Mouse (Mus musculus) hindbrain, embryonic 15.5 days (tissue): ENCODE data around the gene Agtpbp1. TPM values are rescaled to one million over a fixed set of nuclear protein-coding genes. Genes with fewer than 3 reads are reported as not detected.

Experiments
- ATAC-seq: fragments of 200-750 bp; cut with Nextera tagmentation; 2 replicates; pipeline ENCODE4 v1.8.0; 2017; ENCODE audit warnings: low read depth, moderate number of reproducible peaks, moderate TSS enrichment; ENCODE audit not compliant: low FRiP score
- H3K27ac ChIP-seq: fragments of 300-500 bp; sonication (generic); replicated peaks from 2 replicates; pipeline ENCODE4 v1.5.1; 2015; ENCODE audit warnings: mild to moderate bottlenecking, inconsistent platforms
- H3K27me3 ChIP-seq: fragments of 300-500 bp; sonication (generic); 2 replicates; pipeline ENCODE4 v1.6.1; 2015; ENCODE audit warnings: control low read depth, inconsistent platforms
- H3K36me3 ChIP-seq: fragments of 300-500 bp; sonication (generic); 2 replicates; pipeline ENCODE4 v1.6.1; 2015; ENCODE audit warnings: control low read depth, inconsistent platforms
- H3K4me1 ChIP-seq: fragments of 300-500 bp; sonication (generic); replicated peaks from 2 replicates; pipeline ENCODE4 v1.6.1; 2015; ENCODE audit warnings: control low read depth, inconsistent platforms
- H3K4me2 ChIP-seq: fragments of 300-500 bp; sonication (generic); 2 replicates; pipeline ENCODE4 v1.6.1; 2015; ENCODE audit warnings: moderate library complexity, mild to moderate bottlenecking, inconsistent platforms
- H3K4me3 ChIP-seq: fragments of 300-500 bp; sonication (generic); 2 replicates; pipeline ENCODE4 v1.5.1; 2015; ENCODE audit warnings: mild to moderate bottlenecking, inconsistent platforms
- H3K9ac ChIP-seq: fragments of 300-500 bp; sonication (generic); 2 replicates; pipeline ENCODE4 v1.6.1; 2015; ENCODE audit warnings: inconsistent platforms
- H3K9me3 ChIP-seq: fragments of 300-500 bp; sonication (generic); 2 replicates; pipeline ENCODE4 v1.6.1; 2016; ENCODE audit warnings: control low read depth, inconsistent platforms
- WGBS: fragments of 180-500 bp; shearing (Covaris S2); methylation state at CpG from one replicate; pipeline ENCODE4 v1.1.7; 2015; 5-methylcytosine and 5-hydroxymethylcytosine counted together
- polyA plus RNA-seq: library from polyadenylated mRNA; unstranded; fragments of >200 nt; fragmentation: Nextera tagmentation; extraction: Ambion mirVana; gene quantifications from 2 replicates; pipeline ENCODE4 v1.2.1, GENCODE M21; 2015

The Agtpbp1 gene
- polyA plus RNA-seq, 1 experiment from 2014 or later, result 65.9 TPM

GRCm38 (mm10) chr13:59521271-59522064 lies 63.6 kb downstream of the Agtpbp1 start:
- no peaks in the 10 kb centered on the region for H3K27me3 ChIP-seq
- no peaks in the 10 kb centered on the region for H3K4me1 ChIP-seq
- no peak overlapping the region for H3K9ac ChIP-seq
- H3K4me3 ChIP-seq, result no peak overlapping the region
- WGBS, result 79% methylated on average over 11 of the region's 11 CpGs
- no peak overlapping the region for H3K27ac ChIP-seq
- no peak for ATAC-seq
- H3K9me3 ChIP-seq, result no peaks in the 10 kb centered on the region
- H3K36me3 ChIP-seq, result peaks cover 17% of the 10 kb centered on the region
- H3K4me2 ChIP-seq, result no peak overlapping the region

DNA sequence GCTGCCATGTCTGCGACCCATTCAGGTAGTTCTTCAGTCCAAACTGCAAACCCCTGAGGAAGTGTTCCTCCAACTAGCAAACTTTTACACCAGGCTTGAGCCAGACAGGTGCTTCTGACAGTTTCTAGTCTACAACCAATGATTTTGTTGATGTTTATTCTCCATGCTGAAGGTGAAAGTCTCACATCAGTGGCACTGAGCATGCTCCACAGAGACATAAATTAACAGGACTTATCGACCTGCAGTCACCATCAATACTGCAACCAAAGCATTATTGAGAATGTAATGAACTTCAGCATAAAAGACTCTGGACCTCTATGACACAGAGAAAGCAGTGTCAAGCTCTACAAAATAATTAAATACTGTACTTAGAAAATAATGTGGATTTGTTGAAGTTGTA lies 64.2 kb downstream of the Agtpbp1 start:
- Histone ChIP-seq H3K9ac (no peak overlapping the region), H3K27ac (no peak overlapping the region), H3K36me3 (peaks cover 17% of the 10 kb centered on the region), H3K4me1 (no peaks in the 10 kb centered on the region), H3K27me3 (no peaks in the 10 kb centered on the region), H3K9me3 (no peaks in the 10 kb centered on the region), H3K4me2 (no peak overlapping the region), H3K4me3 (no peak overlapping the region)
- ATAC-seq, result no peak
- 87% methylated on average over 2 of the region's 2 CpGs for whole genome bisulfite sequencing

DNA sequence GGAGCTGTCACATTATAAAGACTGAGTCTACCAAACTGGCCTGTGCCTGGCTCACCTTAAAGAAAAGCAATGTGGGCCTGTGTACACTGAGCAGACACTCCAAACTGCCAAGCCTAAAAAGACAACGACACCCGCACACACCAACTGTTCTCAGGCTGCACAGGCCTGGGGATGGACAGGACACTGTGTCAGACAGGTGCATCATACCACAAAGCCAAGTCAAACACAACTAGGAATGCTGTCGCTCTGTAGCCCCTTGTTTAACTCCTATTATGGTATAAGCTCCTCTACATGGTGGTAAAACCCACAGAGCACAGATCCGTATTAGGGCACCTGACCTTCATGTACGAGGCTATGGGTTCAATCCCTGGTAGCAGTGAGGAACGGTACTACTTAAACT lies 65.5 kb downstream of the Agtpbp1 start:
- Histone ChIP-seq H3K4me3 (no peak overlapping the region), H3K36me3 (peaks cover 15% of the 10 kb centered on the region), H3K27ac (no peak overlapping the region), H3K27me3 (no peaks in the 10 kb centered on the region), H3K4me2 (no peak overlapping the region), H3K4me1 (no peaks in the 10 kb centered on the region), H3K9ac (no peak overlapping the region), H3K9me3 (no peaks in the 10 kb centered on the region)
- no peak for ATAC-seq
- 95% methylated on average over 6 of the region's 6 CpGs for WGBS

DNA sequence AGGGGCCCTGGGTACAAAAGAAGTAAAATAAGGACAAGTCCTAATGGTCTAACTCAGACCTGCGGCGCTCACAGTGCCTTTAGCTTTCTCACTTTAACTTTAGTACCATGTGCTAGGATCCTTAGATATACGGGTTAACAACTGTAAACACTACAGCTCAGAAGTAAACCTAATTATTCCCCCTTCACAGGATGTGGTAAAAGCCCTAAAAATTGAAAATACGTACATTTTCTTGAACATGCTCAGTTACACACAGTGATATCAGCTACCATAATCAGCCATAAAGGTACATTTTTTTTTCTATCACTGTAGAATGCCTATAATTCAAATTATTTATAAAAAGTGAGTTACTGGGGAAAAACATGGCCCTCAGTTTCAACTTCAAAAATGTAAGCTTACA lies 67.0 kb downstream of the Agtpbp1 start:
- H3K4me2 ChIP-seq, result no peak overlapping the region
- no peak overlapping the region for H3K4me3 ChIP-seq
- H3K9me3 ChIP-seq, result no peaks in the 10 kb centered on the region
- no peaks in the 10 kb centered on the region for H3K27me3 ChIP-seq
- ATAC-seq, result no peak
- H3K27ac ChIP-seq, result no peak overlapping the region
- H3K9ac ChIP-seq, result no peak overlapping the region
- H3K4me1 ChIP-seq, result no peaks in the 10 kb centered on the region
- peaks cover 17% of the 10 kb centered on the region for H3K36me3 ChIP-seq
- 55% methylated on average over 4 of the region's 4 CpGs for WGBS

DNA sequence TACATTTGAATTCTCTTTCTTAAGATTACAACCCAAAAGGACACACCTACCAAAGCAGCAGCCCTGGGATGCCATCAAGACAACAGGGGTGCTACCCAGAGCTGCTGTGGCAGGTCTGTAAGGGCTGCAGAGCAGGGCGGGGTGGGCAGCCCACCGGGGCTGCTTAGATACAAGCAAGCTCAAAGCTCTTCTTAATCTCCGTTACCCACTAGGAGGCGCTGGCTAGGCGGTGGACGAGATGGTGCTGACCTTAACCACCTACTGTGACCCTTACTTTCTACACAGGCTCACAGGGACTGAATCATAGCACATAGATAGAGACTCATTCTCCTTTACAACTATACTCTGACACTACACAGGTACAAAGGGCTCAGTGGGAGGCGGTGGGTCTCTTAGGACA lies 70.0 kb downstream of the Agtpbp1 start:
- Histone ChIP-seq H3K36me3 (peaks cover 20% of the 10 kb centered on the region), H3K27me3 (no peaks in the 10 kb centered on the region), H3K9ac (no peak overlapping the region), H3K9me3 (no peaks in the 10 kb centered on the region), H3K27ac (no peak overlapping the region), H3K4me1 (no peaks in the 10 kb centered on the region), H3K4me3 (no peak overlapping the region), H3K4me2 (no peak overlapping the region)
- ATAC-seq, result no peak
- 25% methylated on average over 7 of the region's 7 CpGs for WGBS

DNA sequence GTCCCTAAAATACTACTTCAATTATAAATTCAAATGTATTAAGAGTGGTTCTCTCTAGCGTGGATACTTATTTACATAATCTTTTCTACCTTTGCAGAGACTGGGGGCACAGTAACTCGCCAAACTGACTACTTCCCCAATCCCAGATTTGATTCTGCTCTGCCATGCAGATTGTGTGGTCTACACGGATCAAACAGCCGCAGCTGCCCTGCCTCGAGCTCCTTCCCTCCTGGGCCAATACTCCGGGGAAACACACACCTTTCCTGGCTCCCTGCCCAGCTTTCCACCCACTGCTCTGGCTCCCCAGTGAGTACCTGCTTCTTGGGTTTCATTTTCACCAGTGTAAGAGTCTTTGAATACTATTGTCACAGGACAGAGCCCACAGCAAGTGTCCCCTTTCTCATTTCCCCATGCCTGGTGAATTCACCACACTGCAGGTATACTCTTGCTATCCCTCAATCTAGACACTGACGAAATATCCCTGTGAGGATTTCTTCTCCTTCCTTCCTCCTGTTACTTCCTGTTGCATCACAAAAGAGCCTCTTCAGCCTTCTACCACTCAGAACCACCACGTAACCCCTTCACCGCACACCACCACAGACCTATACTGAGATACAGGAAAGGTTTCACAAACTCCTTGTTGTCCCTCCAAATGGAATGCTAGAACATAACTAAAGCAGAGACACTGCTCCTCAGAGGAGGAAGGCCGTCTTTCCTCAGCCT lies 75.2 kb downstream of the Agtpbp1 start:
- H3K9ac ChIP-seq, result no peak overlapping the region
- H3K4me2 ChIP-seq, result no peak overlapping the region
- H3K4me1 ChIP-seq, result 0 out of 2 replicates have a peak, but pooled peaks cover 4% of the 10 kb centered on the region
- H3K27ac ChIP-seq, result no peak overlapping the region
- no peak overlapping the region for H3K4me3 ChIP-seq
- H3K27me3 ChIP-seq, result no peaks in the 10 kb centered on the region
- peaks cover 26% of the 10 kb centered on the region for H3K36me3 ChIP-seq
- no peak for ATAC-seq
- WGBS, result 77% methylated on average over 10 of the region's 10 CpGs
- H3K9me3 ChIP-seq, result no peaks in the 10 kb centered on the region

GRCm38 (mm10) chr13:59508584-59508983 lies 76.4 kb downstream of the Agtpbp1 start:
- no peak for ATAC-seq
- WGBS, result 66% methylated on average over 4 of the region's 4 CpGs
- Histone ChIP-seq H3K27me3 (no peaks in the 10 kb centered on the region), H3K4me3 (no peak overlapping the region), H3K9ac (no peak overlapping the region), H3K4me1 (0 out of 2 replicates have a peak, but pooled peaks cover 4% of the 10 kb centered on the region), H3K36me3 (peaks cover 29% of the 10 kb centered on the region), H3K9me3 (no peaks in the 10 kb centered on the region), H3K4me2 (no peak overlapping the region), H3K27ac (no peak overlapping the region)

DNA sequence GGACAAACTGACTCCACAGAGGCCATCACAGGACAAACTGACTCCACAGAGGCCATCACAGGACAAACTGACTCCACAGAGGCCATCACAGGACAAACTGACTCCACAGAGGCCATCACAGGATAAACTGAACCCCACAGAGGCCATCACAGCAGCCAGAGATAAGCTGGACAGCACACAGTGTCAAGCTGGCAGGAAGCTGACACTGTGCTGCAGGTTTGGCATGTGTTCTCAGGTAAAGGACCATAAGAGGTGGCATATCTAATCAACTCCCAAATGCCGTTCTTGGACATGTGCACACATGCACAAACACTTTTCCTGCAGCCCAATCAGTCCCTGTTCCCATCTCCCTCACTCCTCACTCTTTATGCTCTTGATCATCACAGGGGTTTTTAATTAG lies 78.6 kb downstream of the Agtpbp1 start:
- Histone ChIP-seq H3K4me3 (no peak overlapping the region), H3K36me3 (peaks cover 20% of the 10 kb centered on the region), H3K9ac (no peak overlapping the region), H3K9me3 (no peaks in the 10 kb centered on the region), H3K4me2 (no peak overlapping the region), H3K27ac (no peak overlapping the region), H3K27me3 (no peaks in the 10 kb centered on the region), H3K4me1 (0 out of 2 replicates have a peak, but pooled peaks cover 4% of the 10 kb centered on the region)
- WGBS, result 86% methylated on average over 1 of the region's 1 CpGs
- no peak for ATAC-seq

- no peak overlapping the region for H3K4me3 ChIP-seq
- no peak overlapping the region for H3K4me2 ChIP-seq
- H3K9ac ChIP-seq, result no peak overlapping the region
- no peaks in the 10 kb centered on the region for H3K9me3 ChIP-seq
- ATAC-seq, result no peak
- no peaks in the 10 kb centered on the region for H3K27me3 ChIP-seq
- no peak overlapping the region for H3K27ac ChIP-seq
- 74% methylated on average over 4 of the region's 4 CpGs for WGBS
- H3K36me3 ChIP-seq, result peaks cover 23% of the 10 kb centered on the region; the same call in 1 of the 2 replicates
- H3K4me1 ChIP-seq, result 0 out of 2 replicates have a peak, but pooled peaks cover 4% of the 10 kb centered on the region
Observed at GRCm38 (mm10) chr13:59505867-59506266, 79.2 kb downstream of the Agtpbp1 start.

GRCm38 (mm10) chr13:59503581-59503980 lies 81.4 kb downstream of the Agtpbp1 start:
- ATAC-seq, result no peak
- Histone ChIP-seq H3K9me3 (no peaks in the 10 kb centered on the region), H3K4me3 (no peak overlapping the region), H3K9ac (no peak overlapping the region), H3K4me2 (no peak overlapping the region), H3K4me1 (0 out of 2 replicates have a peak, but pooled peaks cover 1% of the 10 kb centered on the region), H3K27ac (no peak overlapping the region), H3K36me3 (peaks cover 35% of the 10 kb centered on the region; the same call in 1 of the 2 replicates), H3K27me3 (no peaks in the 10 kb centered on the region)
- 87% methylated on average over 4 of the region's 4 CpGs for WGBS

- Histone ChIP-seq H3K27ac (no peak overlapping the region), H3K4me1 (peaks cover 5% of the 10 kb centered on the region; the same call in 1 of the 2 replicates), H3K9ac (no peak overlapping the region), H3K36me3 (peaks cover 30% of the 10 kb centered on the region), H3K4me2 (no peak overlapping the region), H3K27me3 (no peaks in the 10 kb centered on the region), H3K9me3 (no peaks in the 10 kb centered on the region), H3K4me3 (no peak overlapping the region)
- 91% methylated on average over 6 of the region's 6 CpGs for WGBS
- no peak for ATAC-seq
Observed at GRCm38 (mm10) chr13:59499831-59500230, 85.2 kb downstream of the Agtpbp1 start.

GRCm38 (mm10) chr13:59499374-59499773 lies 85.7 kb downstream of the Agtpbp1 start:
- 93% methylated on average over 2 of the region's 2 CpGs for WGBS
- no peak overlapping the region for H3K27ac ChIP-seq
- no peaks in the 10 kb centered on the region for H3K9me3 ChIP-seq
- no peak overlapping the region for H3K9ac ChIP-seq
- peaks cover 35% of the 10 kb centered on the region for H3K36me3 ChIP-seq
- H3K4me3 ChIP-seq, result no peak overlapping the region
- no peak for ATAC-seq
- no peak overlapping the region for H3K4me2 ChIP-seq
- H3K27me3 ChIP-seq, result no peaks in the 10 kb centered on the region
- peaks cover 5% of the 10 kb centered on the region; the same call in 1 of the 2 replicates for H3K4me1 ChIP-seq
